Mouse (Mus musculus) hindbrain, embryonic 11.5 days (tissue): ENCODE results near the gene Lrp6. TPM values are rescaled to one million over a fixed set of nuclear protein-coding genes. Genes with fewer than 3 reads are reported as not detected.
A peak's percentile ranks its signal among the peaks of the same experiment; 100 is the strongest.

Experiments
- ATAC-seq: fragments of 200-750 bp; cut with Nextera tagmentation; 2 replicates; pipeline ENCODE4 v1.8.0; 2017; ENCODE audit warnings: mild to moderate bottlenecking, moderate TSS enrichment, moderate library complexity; ENCODE audit not compliant: low FRiP score
- DNase-seq: peaks from one replicate; pipeline ENCODE4 v3.0.0-alpha.2; 2015; ENCODE audit warnings: low spot score
- H3K27ac ChIP-seq: fragments of 300-500 bp; sonication (generic); 2 replicates; pipeline ENCODE4 v1.5.1; 2014; ENCODE audit warnings: mild to moderate bottlenecking, low read depth, low read length
- H3K27me3 ChIP-seq: fragments of 300-500 bp; sonication (generic); 2 replicates; pipeline ENCODE4 v1.6.1; 2014; ENCODE audit warnings: mild to moderate bottlenecking, low read length, moderate library complexity, mixed read lengths; ENCODE audit not compliant: control insufficient read depth, insufficient read depth
- H3K36me3 ChIP-seq: fragments of 300-500 bp; sonication (generic); 2 replicates; pipeline ENCODE4 v1.6.1; 2014; ENCODE audit warnings: mild to moderate bottlenecking, low read length, moderate library complexity, mixed read lengths; ENCODE audit not compliant: control insufficient read depth, insufficient read depth
- H3K4me1 ChIP-seq: fragments of 300-500 bp; sonication (generic); replicated peaks from 2 replicates; pipeline ENCODE4 v1.6.1; 2014; ENCODE audit warnings: low read length, mixed read lengths; ENCODE audit not compliant: control insufficient read depth, insufficient read depth
- H3K4me2 ChIP-seq: fragments of 300-500 bp; sonication (generic); replicated peaks from 2 replicates; pipeline ENCODE4 v1.6.1; 2014; ENCODE audit warnings: mild to moderate bottlenecking, low read depth, low read length
- H3K4me3 ChIP-seq: fragments of 300-500 bp; sonication (generic); 2 replicates; pipeline ENCODE4 v1.5.1; 2014; ENCODE audit warnings: low read depth, low read length
- H3K9ac ChIP-seq: fragments of 300-500 bp; sonication (generic); 2 replicates; pipeline ENCODE4 v1.6.1; 2014; ENCODE audit warnings: low read depth, low read length
- H3K9me3 ChIP-seq: fragments of 300-500 bp; sonication (generic); 2 replicates; pipeline ENCODE4 v1.6.1; 2016; ENCODE audit warnings: low read length; ENCODE audit not compliant: control insufficient read depth
- WGBS: fragments of 180-500 bp; shearing (Covaris S2); extraction: QIAGEN DNeasy Blood & Tissue Kit; methylation state at CpG from one replicate; pipeline ENCODE4 v1.1.7; 2014; 5-methylcytosine and 5-hydroxymethylcytosine counted together
- polyA plus RNA-seq: library from polyadenylated mRNA; unstranded; fragments of >200 nt; fragmentation: Nextera tagmentation; extraction: Ambion mirVana; gene quantifications from 2 replicates; pipeline ENCODE4 v1.2.1, GENCODE M21; 2014

Gene Lrp6
- polyA plus RNA-seq, 1 experiment from 2014 or later = 37.1 TPM

DNA sequence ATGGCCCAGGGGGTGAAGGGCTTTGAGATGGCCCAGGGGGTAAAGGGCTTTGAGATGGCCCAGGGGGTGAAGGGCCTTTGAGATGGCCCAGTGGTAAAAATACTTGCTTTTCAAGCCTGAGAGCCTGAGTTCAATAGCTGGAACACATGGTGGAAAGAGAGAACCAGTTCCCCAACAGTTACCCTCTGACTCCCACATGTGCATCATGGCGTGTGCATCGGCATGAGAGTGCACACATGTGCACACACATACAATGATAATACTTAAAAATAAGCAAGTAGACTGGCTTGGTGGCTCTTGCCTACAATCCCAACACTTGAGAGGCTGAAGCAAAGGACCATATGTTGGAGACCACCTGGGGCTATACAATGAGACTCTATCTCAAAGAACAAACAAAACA is 17.9 kb upstream of the Lrp6 start:
- Histone ChIP-seq H3K27me3 (no peaks in the 10 kb centered on the region), H3K4me1 (no peaks in the 10 kb centered on the region), H3K27ac (no peak overlapping the region), H3K4me2 (no peak overlapping the region), H3K9ac (no peak overlapping the region), H3K4me3 (no peak overlapping the region), H3K9me3 (no peaks in the 10 kb centered on the region), H3K36me3 (no peaks in the 10 kb centered on the region)
- WGBS = 96% methylated on average over 2 of the region's 2 CpGs
- DNase-seq (no peak), ATAC-seq (no peak)

DNA sequence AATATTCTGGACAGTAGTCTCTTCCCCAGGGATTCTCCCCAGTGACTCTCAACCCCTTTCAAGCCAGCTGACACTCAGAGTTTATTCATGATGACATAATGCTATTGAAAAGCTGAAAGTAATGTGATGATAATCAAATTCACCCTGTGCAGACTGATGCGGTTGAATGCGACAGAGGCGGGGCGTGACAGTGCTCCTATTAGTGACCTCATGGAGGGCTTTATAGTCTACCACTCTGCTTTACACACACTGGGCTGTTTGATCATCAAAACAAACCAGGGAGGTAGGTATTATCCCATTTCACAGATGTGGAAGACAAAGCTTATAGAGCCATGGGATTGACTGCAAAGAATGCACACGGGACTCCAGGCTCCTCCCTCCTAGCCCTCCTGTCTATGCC is 15.3 kb upstream of the Lrp6 start:
- H3K4me2 ChIP-seq = no peak overlapping the region
- peak; percentile 93 for ATAC-seq
- 38% methylated on average over 5 of the region's 5 CpGs for WGBS
- H3K4me3 ChIP-seq = no peak overlapping the region
- DNase-seq = peak; percentile 40
- no peaks in the 10 kb centered on the region for H3K9me3 ChIP-seq
- no peaks in the 10 kb centered on the region for H3K27me3 ChIP-seq
- no peaks in the 10 kb centered on the region for H3K4me1 ChIP-seq
- H3K9ac ChIP-seq = no peak overlapping the region
- H3K36me3 ChIP-seq = no peaks in the 10 kb centered on the region
- H3K27ac ChIP-seq = no peak overlapping the region

DNA sequence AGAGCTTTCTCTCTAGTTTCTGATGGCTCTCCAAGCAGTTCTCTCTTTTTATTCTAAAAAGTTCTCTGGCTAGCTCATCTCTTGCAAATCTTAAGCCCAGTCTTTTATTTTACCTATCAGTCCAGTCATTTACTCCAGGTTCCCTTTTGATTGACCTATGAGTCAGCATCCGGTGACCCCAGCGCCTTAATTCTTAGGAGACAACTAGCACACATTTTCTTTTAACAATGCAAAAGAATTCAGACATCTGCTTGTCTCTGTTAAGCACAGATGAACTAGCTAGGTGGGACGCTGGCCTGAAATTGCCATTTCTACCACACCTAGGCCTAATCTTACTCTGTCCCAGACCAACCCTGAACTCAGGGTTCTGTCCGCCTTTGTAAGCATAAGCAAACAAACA is 12.7 kb upstream of the Lrp6 start:
- no peak for ATAC-seq
- no peaks in the 10 kb centered on the region for H3K9me3 ChIP-seq
- no peak for DNase-seq

DNA sequence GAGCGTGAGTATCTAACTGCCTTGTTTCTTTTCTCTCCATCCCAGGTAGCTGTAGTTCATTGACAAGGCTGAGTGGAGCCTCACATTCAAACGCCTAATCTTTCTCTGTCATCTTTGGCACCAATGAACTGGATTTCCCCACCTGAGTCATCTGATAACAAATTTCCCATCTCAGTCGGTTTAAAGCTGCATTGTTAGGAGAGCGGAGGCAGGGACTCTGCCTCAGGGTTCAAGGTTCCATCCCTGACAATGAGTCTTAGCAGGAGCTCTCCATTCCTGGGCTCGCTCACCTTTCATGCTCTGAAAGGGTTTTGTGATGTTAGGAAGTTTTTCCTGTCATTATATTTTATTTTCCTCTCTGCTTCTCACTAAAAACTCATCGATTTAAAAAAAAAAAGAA is 11.3 kb upstream of the Lrp6 start:
- DNase-seq (no peak), ATAC-seq (no peak)
- H3K9me3 ChIP-seq = no peaks in the 10 kb centered on the region
- H3K4me3 ChIP-seq = no peak overlapping the region
- no peaks in the 10 kb centered on the region for H3K4me1 ChIP-seq
- no peak overlapping the region for H3K9ac ChIP-seq
- no peak overlapping the region for H3K27ac ChIP-seq
- WGBS = 69% methylated on average over 6 of the region's 6 CpGs
- no peaks in the 10 kb centered on the region for H3K27me3 ChIP-seq
- H3K36me3 ChIP-seq = no peaks in the 10 kb centered on the region
- no peak overlapping the region for H3K4me2 ChIP-seq

More for the DNA sequence above, 12.7 kb upstream of the Lrp6 start:
- no peaks in the 10 kb centered on the region for H3K27me3 ChIP-seq
- WGBS = 87% methylated on average over 4 of the region's 4 CpGs
- H3K27ac ChIP-seq = no peak overlapping the region
- no peaks in the 10 kb centered on the region for H3K36me3 ChIP-seq
- no peaks in the 10 kb centered on the region for H3K4me1 ChIP-seq
- no peak overlapping the region for H3K4me3 ChIP-seq
- H3K9ac ChIP-seq = no peak overlapping the region
- H3K4me2 ChIP-seq = no peak overlapping the region

DNA sequence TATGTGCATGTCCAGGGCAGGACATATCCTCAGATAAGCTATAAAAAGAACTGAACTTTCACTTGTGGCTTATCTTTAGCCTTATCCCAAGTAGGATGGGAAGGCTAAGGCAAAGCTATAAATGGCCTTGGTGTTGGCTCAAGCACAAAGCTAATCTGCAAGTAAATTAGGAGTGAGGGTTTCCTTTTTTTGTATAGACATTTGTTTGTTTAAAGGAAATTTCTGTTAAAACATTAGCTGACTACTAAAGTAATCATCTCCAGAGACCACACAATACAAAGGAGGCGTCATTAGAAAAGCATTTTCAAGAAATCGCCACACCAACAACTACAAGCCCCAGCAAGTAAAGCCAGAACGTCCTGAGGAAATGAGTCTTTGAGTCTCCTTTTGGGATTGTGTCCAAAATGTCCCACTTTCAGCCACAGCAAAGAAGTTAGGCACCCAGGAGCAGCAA is 8.6 kb upstream of the Lrp6 start:
- Histone ChIP-seq H3K9ac (no peak overlapping the region), H3K4me1 (no peaks in the 10 kb centered on the region), H3K27me3 (no peaks in the 10 kb centered on the region), H3K4me2 (no peak overlapping the region), H3K9me3 (no peaks in the 10 kb centered on the region), H3K4me3 (no peak overlapping the region), H3K36me3 (no peaks in the 10 kb centered on the region), H3K27ac (no peak overlapping the region)
- no peak for ATAC-seq
- no peak for DNase-seq
- whole genome bisulfite sequencing = 90% methylated on average over 3 of the region's 3 CpGs

DNA sequence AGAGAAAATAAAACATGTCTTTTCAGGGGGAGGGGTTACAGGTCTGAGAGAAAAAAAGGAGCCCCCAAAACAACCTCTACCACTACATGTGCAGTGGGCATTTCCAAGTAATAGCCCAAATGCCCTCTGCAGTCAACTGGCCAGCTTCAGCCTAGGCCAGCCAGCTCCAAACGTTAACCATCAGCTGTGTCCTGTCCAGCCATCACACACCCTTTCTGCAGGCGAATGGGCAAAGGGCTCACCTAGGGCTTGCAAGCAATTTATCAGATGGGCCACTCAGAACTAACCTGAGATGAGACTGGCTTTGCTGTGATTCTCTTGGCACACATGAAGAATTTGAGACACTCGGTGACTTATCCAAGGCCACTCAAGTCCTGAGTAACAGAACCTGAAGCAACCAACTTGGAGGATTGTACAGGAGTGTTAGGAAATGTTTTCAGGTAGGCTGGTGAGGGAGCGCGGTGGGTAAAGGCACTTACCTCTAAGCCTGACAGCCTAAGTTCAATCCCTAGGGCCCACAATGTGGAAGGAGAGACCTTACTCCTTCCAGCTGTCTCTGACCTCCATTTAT is 1.3 kb upstream of the Lrp6 start:
- Histone ChIP-seq H3K27ac (no peak overlapping the region), H3K27me3 (no peaks in the 10 kb centered on the region), H3K4me3 (no peak overlapping the region), H3K9ac (no peak overlapping the region), H3K9me3 (no peaks in the 10 kb centered on the region), H3K4me1 (0 out of 2 replicates have a peak, but pooled peaks cover 3% of the 10 kb centered on the region), H3K36me3 (no peaks in the 10 kb centered on the region), H3K4me2 (no peak overlapping the region)
- DNase-seq = no peak
- ATAC-seq = no peak
- 67% methylated on average over 5 of the region's 5 CpGs for WGBS

DNA sequence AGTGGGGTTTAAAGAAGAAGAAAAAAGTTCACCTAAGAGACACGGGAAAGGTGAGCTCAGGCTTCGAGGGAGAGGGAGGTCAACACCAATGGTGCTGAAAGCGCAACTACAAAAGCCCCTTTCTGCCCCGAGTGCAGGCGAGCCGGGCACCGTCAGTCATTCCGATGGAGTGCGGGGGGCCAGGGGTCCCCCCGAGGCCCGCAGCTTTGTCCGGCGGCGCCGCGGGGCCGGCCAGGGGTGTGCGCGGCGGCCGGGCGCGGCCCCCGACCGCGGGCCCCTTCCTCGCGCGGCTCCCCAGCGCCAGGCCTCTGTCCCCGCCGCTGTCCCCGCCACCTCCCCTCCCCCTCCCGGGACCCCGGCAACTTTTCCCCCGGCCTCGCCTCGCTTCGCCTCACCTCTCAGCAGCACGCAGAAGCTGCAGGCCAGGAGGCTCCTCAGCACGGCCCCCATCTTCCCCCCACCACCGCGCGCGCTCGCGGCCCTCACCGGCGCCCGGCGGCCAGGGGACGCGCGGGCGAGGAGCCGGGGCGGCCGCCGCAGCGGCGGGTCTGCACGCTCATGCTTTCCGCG is 432 bp downstream of the Lrp6 start:
- ATAC-seq (peak; percentile 76), DNase-seq (peak; percentile 51)
- H3K4me1 ChIP-seq = 0 out of 2 replicates have a peak, but pooled peaks cover 3% of the 10 kb centered on the region
- H3K36me3 ChIP-seq = no peaks in the 10 kb centered on the region
- H3K27ac ChIP-seq = peak overlapping the region; percentile 96
- peak overlapping the region; percentile 86 for H3K4me3 ChIP-seq
- H3K4me2 ChIP-seq = peak overlapping the region; percentile 80
- peak overlapping the region; percentile 99 for H3K9ac ChIP-seq
- no peaks in the 10 kb centered on the region for H3K27me3 ChIP-seq
- 0% methylated on average over 33 of the region's 64 CpGs for WGBS
- no peaks in the 10 kb centered on the region for H3K9me3 ChIP-seq

DNA sequence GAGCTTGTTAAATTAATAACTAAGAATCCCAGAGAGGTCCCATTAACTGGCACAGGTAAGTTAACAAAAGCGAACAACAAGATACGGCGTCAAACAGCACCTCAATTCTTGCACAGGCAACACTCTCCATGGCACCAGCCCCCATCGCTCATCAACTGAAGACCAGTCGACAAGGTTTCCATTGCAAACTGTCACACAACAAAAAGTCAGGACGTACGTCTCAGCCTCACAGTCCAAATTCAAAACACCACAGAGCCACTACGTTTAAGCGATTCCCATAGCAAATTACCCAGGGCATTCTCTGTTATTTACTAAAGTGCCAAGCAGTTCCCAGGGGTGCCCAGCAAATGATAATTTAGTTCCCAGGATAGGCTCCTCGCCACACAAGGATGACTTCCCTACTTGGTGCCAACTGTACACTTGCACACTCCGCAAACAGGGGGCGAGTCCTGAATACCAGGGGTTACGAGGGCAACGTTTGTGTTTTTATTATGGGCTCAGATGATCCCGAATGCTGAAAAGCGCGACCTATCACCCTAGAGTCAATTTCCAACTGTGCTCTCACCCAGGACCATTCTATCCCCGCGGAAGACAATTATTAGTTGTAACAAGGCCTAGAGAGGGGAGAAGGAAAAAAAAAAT is 1.0 kb downstream of the Lrp6 start:
- Histone ChIP-seq H3K4me1 (0 out of 2 replicates have a peak, but pooled peaks cover 3% of the 10 kb centered on the region), H3K27ac (peak overlapping the region; percentile 96)
- 1% methylated on average over 19 of the region's 19 CpGs for WGBS

DNA sequence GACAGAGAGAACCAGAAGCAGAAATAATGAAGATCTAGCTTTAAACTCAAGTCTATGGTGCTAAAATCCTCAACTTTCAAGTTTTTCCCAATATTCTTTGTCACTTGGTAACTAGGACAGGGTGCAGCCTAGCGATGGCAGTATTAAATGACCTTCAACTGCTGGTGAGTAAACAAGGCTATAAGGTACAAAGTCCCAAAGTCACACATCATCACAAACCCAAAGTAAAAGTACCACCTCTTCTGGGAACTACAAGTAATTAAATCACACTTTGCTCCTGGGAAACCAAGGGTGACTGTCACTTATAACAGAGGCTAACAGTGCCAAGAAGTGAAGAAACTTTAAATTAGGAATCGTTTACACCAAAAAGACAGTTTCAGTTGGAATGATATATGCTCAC is 2.2 kb downstream of the Lrp6 start:
- no peaks in the 10 kb centered on the region for H3K9me3 ChIP-seq
- no peak overlapping the region for H3K9ac ChIP-seq
- no peaks in the 10 kb centered on the region for H3K36me3 ChIP-seq
- no peak overlapping the region for H3K4me3 ChIP-seq
- 0 out of 2 replicates have a peak, but pooled peaks cover 3% of the 10 kb centered on the region for H3K4me1 ChIP-seq
- 77% methylated on average over 2 of the region's 2 CpGs for WGBS
- DNase-seq (no peak), ATAC-seq (no peak)
- H3K4me2 ChIP-seq = no peak overlapping the region
- H3K27me3 ChIP-seq = no peaks in the 10 kb centered on the region
- H3K27ac ChIP-seq = no peak overlapping the region

More for the DNA sequence above, 1.0 kb downstream of the Lrp6 start:
- Histone ChIP-seq H3K9me3 (no peaks in the 10 kb centered on the region), H3K4me3 (peak overlapping the region; percentile 86), H3K9ac (peak overlapping the region; percentile 99), H3K27me3 (no peaks in the 10 kb centered on the region), H3K4me2 (peak overlapping the region; percentile 80), H3K36me3 (no peaks in the 10 kb centered on the region)
- DNase-seq = peak; percentile 59
- no peak for ATAC-seq
